Mouse (Mus musculus) ES-Bruce4 (cell line): ENCODE measurements around the gene Supt20. TPM values are rescaled to one million over a fixed set of nuclear protein-coding genes. Genes with fewer than 3 reads are reported as not detected.

Source experiments
- H3K27ac ChIP-seq: 2 replicates; pipeline ENCODE4 v1.5.1; 2012; ENCODE audit warnings: low read length, inconsistent platforms; ENCODE audit not compliant: insufficient read depth
- H3K27me3 ChIP-seq: 2 replicates; pipeline ENCODE4 v1.6.1; 2012; ENCODE audit warnings: mild to moderate bottlenecking, low read length, inconsistent platforms; ENCODE audit not compliant: control insufficient read depth, poor library complexity, insufficient read depth, severe bottlenecking
- H3K36me3 ChIP-seq: 2 replicates; pipeline ENCODE4 v1.6.1; 2012; ENCODE audit warnings: inconsistent platforms, mild to moderate bottlenecking, low read length, moderate library complexity; ENCODE audit not compliant: control insufficient read depth, poor library complexity, insufficient read depth, severe bottlenecking
- H3K4me1 ChIP-seq: one replicate; pipeline ENCODE4 v1.8.1; 2011; ENCODE audit warnings: low read length; ENCODE audit not compliant: control insufficient read depth, insufficient read depth
- H3K4me3 ChIP-seq: 2 replicates; pipeline ENCODE4 v1.5.1; 2011; ENCODE audit warnings: low read depth, mild to moderate bottlenecking, low read length
- H3K9ac ChIP-seq: 2 replicates; pipeline ENCODE4 v1.6.1; 2012; ENCODE audit warnings: low read depth, mild to moderate bottlenecking, inconsistent platforms; ENCODE audit not compliant: poor library complexity, severe bottlenecking
- H3K9me3 ChIP-seq: replicated peaks from 2 replicates; pipeline ENCODE4 v1.6.1; 2012; ENCODE audit warnings: mild to moderate bottlenecking, low read length, inconsistent platforms; ENCODE audit not compliant: control insufficient read depth, poor library complexity, insufficient read depth, severe bottlenecking
- CTCF ChIP-seq: IDR thresholded peaks from one replicate; pipeline ENCODE4 v1.8.1; 2011; ENCODE audit warnings: low read depth, low read length
- EP300 ChIP-seq: IDR thresholded peaks from 2 replicates; pipeline ENCODE4 v1.6.1; 2011; ENCODE audit warnings: low read depth, low read length; ENCODE audit not compliant: insufficient read depth
- POLR2A ChIP-seq: IDR thresholded peaks from one replicate; pipeline ENCODE4 v1.8.1; 2011; ENCODE audit warnings: low read length; ENCODE audit not compliant: insufficient read depth
- polyA plus RNA-seq: library from polyadenylated mRNA; stranded (reverse); fragments of >200 nt; gene quantifications from 2 replicates; pipeline ENCODE4 v1.2.4, GENCODE M21; 2011; ENCODE audit warnings: low read depth; ENCODE audit not compliant: missing spikeins, insufficient read depth, insufficient read length

Supt20 gene
- polyA plus RNA-seq, 1 experiment: 99.9 TPM

DNA sequence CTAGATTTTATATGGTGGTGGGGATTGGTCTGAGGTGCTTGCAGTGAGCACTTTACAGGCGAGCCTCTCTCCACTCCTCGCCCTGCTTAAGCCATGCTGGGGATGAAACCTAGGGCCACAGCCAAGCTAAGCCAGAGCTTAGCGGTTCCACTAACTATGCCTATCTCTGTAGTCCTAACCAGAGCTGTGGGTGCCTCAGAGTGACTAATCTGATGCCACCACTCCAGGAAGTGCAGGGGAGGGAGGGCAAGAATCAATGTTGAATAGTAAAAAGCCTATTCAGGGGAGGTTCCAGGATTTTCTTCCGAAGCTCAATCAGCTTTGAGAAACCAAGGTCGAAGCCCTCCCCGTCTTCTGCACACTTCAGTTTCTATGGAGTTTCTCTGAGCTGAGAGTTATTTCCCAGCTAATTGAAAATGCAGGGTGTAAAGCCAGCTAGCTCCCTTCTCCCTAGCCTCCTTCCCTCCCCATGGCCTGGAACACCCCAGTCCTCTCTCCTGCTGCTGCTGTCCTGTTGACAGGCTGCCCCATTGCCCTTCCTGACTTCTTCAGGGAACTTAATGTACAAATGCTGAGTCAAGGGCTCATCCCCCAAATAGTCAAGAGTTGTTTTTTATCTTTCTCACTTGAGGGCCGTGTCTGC is 83.5 kb downstream of the Supt20 start:
- H3K9ac ChIP-seq: no peak overlapping the region
- no peak overlapping the region for H3K27ac ChIP-seq
- no peak for TF ChIP-seq POLR2A
- no peak for TF ChIP-seq CTCF
- no peak for TF ChIP-seq EP300

More for the DNA sequence above, 83.5 kb downstream of the Supt20 start:
- Histone ChIP-seq H3K36me3 (no peaks in the 10 kb centered on the region), H3K27me3 (no peaks in the 10 kb centered on the region), H3K4me3 (no peak overlapping the region), H3K9me3 (0 out of 2 replicates have a peak, but pooled peaks cover 6% of the 10 kb centered on the region), H3K4me1 (no peaks in the 10 kb centered on the region)

Other genes starting within 250 kb of the Supt20 start
- gene Gm21958, start 21.5 kb downstream of the Supt20 start, polyA plus RNA-seq: not detected in 2 replicates
- gene Exosc8, start 42.6 kb downstream of the Supt20 start, polyA plus RNA-seq: 200 and 214 TPM in 2 replicates
- 20.9 and 22.9 TPM in 2 replicates for gene Alg5, start 42.7 kb downstream of the Supt20 start, polyA plus RNA-seq
- gene Smad9, start 62.8 kb downstream of the Supt20 start, polyA plus RNA-seq: 0.17 TPM in 1 of 2 replicates, not detected in the other
- gene Rfxap, start 115.0 kb downstream of the Supt20 start, polyA plus RNA-seq: 14.3 and 19.5 TPM in 2 replicates
- 0.53 and 1.0 TPM in 2 replicates for gene Sertm1, start 223.1 kb downstream of the Supt20 start, polyA plus RNA-seq